Mouse (Mus musculus) natural killer cell, adult 2 months (primary cell): ENCODE measurements around the gene Ahnak2.
"Not testable (repeated sequence)": the region's sequence is repeated elsewhere in the genome, so short reads cannot be mapped to it uniquely, and the experiment has no call there.

ENCODE experiments used
- DNase-seq, 2 experiments: peaks; one replicate each; pipeline ENCODE4 v3.0.0; 2022; ENCODE audit warnings: low spot score in 2 of 2

Ahnak2 gene

GRCm38 (mm10) chr12:112821216-112821615 lies 18.8 kb upstream of the Ahnak2 start:
- no peak for DNase-seq

- no peak for DNase-seq
Measured at GRCm38 (mm10) chr12:112820401-112820999, 18.0 kb upstream of the Ahnak2 start.

GRCm38 (mm10) chr12:112819057-112819662 lies 16.7 kb upstream of the Ahnak2 start:
- no peak for DNase-seq

- DNase-seq = not testable (repeated sequence)
Measured at GRCm38 (mm10) chr12:112816866-112817265, 14.4 kb upstream of the Ahnak2 start.

- DNase-seq = peak; percentile 44 to 65
Measured at GRCm38 (mm10) chr12:112816294-112816693, 13.8 kb upstream of the Ahnak2 start.

- DNase-seq = no peak
Measured at GRCm38 (mm10) chr12:112814682-112815470, 12.4 kb upstream of the Ahnak2 start.

- no peak for DNase-seq
Measured at GRCm38 (mm10) chr12:112813370-112813769, 10.9 kb upstream of the Ahnak2 start.

GRCm38 (mm10) chr12:112810092-112810885 lies 7.8 kb upstream of the Ahnak2 start:
- DNase-seq = peak; percentile 43 to 70

- DNase-seq = no peak
Measured at GRCm38 (mm10) chr12:112809641-112810040, 7.2 kb upstream of the Ahnak2 start.

- DNase-seq = peak; percentile 78 to 86
Measured at GRCm38 (mm10) chr12:112808587-112809364, 6.3 kb upstream of the Ahnak2 start, which contains the start of gene Clba1. Clba1 (plus strand) TSS chr12:112808937.

- no peak for DNase-seq
Measured at GRCm38 (mm10) chr12:112808212-112808586, 5.7 kb upstream of the Ahnak2 start.

- no peak for DNase-seq
Measured at GRCm38 (mm10) chr12:112807796-112808195, 5.3 kb upstream of the Ahnak2 start.

GRCm38 (mm10) chr12:112806044-112806443 lies 3.6 kb upstream of the Ahnak2 start:
- no peak for DNase-seq

- no peak for DNase-seq
Measured at GRCm38 (mm10) chr12:112804046-112804445, 1.6 kb upstream of the Ahnak2 start.

GRCm38 (mm10) chr12:112802917-112803316 lies 460 bp upstream of the Ahnak2 start:
- DNase-seq = no peak

GRCm38 (mm10) chr12:112800476-112800875 lies 2.0 kb downstream of the Ahnak2 start:
- DNase-seq = peak; percentile 72 to 84

GRCm38 (mm10) chr12:112799237-112799970 lies 3.1 kb downstream of the Ahnak2 start:
- DNase-seq = no peak

GRCm38 (mm10) chr12:112798716-112799115 lies 3.7 kb downstream of the Ahnak2 start:
- no peak for DNase-seq

GRCm38 (mm10) chr12:112798332-112798681 lies 4.2 kb downstream of the Ahnak2 start:
- DNase-seq = no peak

- DNase-seq = no peak
Measured at GRCm38 (mm10) chr12:112797672-112798331, 4.7 kb downstream of the Ahnak2 start.
